Mouse (Mus musculus): Measurements from ENCODE around the gene Ppp1r9a. TPM values are rescaled to one million over a fixed set of nuclear protein-coding genes. Genes with fewer than 3 reads are reported as not detected.

Gene Ppp1r9a
- polyA plus RNA-seq, 1 experiment: 0.13 TPM

DNA sequence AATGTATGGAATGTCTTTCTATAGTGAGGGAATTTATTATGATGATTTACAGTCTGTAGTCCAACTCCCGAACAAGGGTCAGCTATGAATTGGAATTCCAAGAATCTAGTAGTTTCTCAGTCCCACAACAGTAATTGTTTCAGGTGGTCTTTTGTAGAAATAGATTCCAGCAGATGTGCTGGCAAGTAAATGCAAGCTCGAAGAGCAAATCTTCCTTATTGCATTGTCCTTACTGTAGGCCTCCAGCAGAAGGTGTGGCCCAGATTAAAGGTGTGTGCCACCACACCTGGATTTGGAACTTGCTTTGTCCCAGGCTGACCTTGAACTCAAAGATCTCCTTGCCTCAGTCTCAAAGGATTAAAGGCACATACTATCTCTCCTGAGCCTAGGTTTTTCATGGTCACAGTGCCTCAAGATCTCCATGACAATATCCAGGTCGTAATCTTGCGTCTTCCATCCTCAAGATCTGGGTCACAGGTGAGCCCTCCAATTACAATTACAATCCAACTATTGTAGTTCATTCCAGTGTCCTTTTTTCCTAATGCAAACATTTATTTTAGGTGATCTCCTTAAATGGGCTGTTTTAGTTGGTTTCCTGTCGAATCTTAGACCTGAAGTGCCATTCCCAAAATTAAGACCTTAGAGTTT, 130.4 kb downstream of the Ppp1r9a start:
- no peak overlapping the region for H3K4me2 ChIP-seq (ENCODE audit: low read depth)
- no peaks in the 10 kb centered on the region for H3K27me3 ChIP-seq (ENCODE audit: control insufficient read depth, insufficient read depth, insufficient read length)
- no peak overlapping the region for H3K4me3 ChIP-seq
- H3K79me2 ChIP-seq (ENCODE audit: control insufficient read depth, insufficient read depth): no peaks in the 10 kb centered on the region
- no peak for TF ChIP-seq CEBPB (IDR thresholded peaks at IDR 0.05; ENCODE audit: insufficient read depth, poor library complexity, severe bottlenecking)
- no peak for TF ChIP-seq TCF3 (IDR thresholded peaks at IDR 0.05; ENCODE audit: insufficient read length, low read depth)
- no peak for TF ChIP-seq MAX (IDR thresholded peaks at IDR 0.05; ENCODE audit: low read depth)
- TF ChIP-seq SRF (IDR thresholded peaks at IDR 0.05; ENCODE audit: control insufficient read depth, insufficient read length, low read depth): no peak
- TF ChIP-seq E2F4 (IDR thresholded peaks at IDR 0.05; ENCODE audit: insufficient read depth): no peak
- TF ChIP-seq POLR2AphosphoS2 (IDR thresholded peaks at IDR 0.05; ENCODE audit: insufficient read length, low read depth): no peak
- TF ChIP-seq USF1 (IDR thresholded peaks at IDR 0.05; ENCODE audit: low read depth): no peak
- TF ChIP-seq POLR2A (IDR thresholded peaks at IDR 0.05; ENCODE audit: insufficient read length, low read depth): no peak
- no peak overlapping the region for H3ac ChIP-seq (ENCODE audit: control insufficient read depth, insufficient read length)
- H3K36me3 ChIP-seq (ENCODE audit: control insufficient read depth, insufficient read depth): no peaks in the 10 kb centered on the region

DNA sequence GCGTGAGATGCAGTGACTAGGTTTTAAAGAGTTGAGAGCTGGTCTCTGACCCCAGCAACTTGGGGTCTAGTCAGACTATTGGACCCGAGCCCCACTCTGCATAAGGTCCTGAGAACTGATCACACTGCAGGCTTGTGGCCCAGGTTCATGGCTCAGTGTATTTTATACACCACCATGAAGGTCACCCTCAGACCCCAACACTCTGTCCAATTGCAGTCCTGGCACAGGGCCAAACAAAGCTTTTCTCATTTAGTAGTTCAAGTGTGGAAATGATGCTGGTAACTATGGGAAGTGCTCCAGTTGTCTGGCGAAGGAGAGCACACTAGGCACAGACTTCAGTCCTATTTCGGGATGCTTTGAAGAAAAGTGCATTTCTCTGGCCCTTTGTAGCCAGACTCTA, 134.5 kb downstream of the Ppp1r9a start:
- Histone ChIP-seq H3K79me2 (ENCODE audit: control insufficient read depth, insufficient read depth) (no peaks in the 10 kb centered on the region), H3K36me3 (ENCODE audit: control insufficient read depth, insufficient read depth) (no peaks in the 10 kb centered on the region), H3K4me3 (no peak overlapping the region), H3ac (ENCODE audit: control insufficient read depth, insufficient read length) (no peak overlapping the region), H3K27me3 (ENCODE audit: control insufficient read depth, insufficient read depth, insufficient read length) (no peaks in the 10 kb centered on the region), H3K4me2 (ENCODE audit: low read depth) (no peak overlapping the region)
- TF ChIP-seq E2F4 (IDR thresholded peaks at IDR 0.05; ENCODE audit: insufficient read depth) (no peak), POLR2AphosphoS2 (IDR thresholded peaks at IDR 0.05; ENCODE audit: insufficient read length, low read depth) (no peak), TCF3 (IDR thresholded peaks at IDR 0.05; ENCODE audit: insufficient read length, low read depth) (no peak), SRF (IDR thresholded peaks at IDR 0.05; ENCODE audit: control insufficient read depth, insufficient read length, low read depth) (no peak), MYOD1 (IDR thresholded peaks at IDR 0.05; ENCODE audit: control insufficient read depth in 1 of 3, insufficient read length in 2 of 3, low read depth in 2 of 3) (no peak), MYOG (IDR thresholded peaks at IDR 0.05; ENCODE audit: control insufficient read depth in 1 of 3, insufficient read depth in 1 of 3, insufficient read length in 2 of 3, low read depth in 2 of 3) (no peak), TCF12 (IDR thresholded peaks at IDR 0.05; ENCODE audit: insufficient read depth, poor library complexity, severe bottlenecking) (no peak), MAX (IDR thresholded peaks at IDR 0.05; ENCODE audit: low read depth) (no peak), POLR2A (IDR thresholded peaks at IDR 0.05; ENCODE audit: insufficient read length, low read depth) (no peak), USF1 (IDR thresholded peaks at IDR 0.05; ENCODE audit: low read depth) (no peak), REST (IDR thresholded peaks at IDR 0.05; ENCODE audit: insufficient read depth, insufficient read length) (no peak), CEBPB (IDR thresholded peaks at IDR 0.05; ENCODE audit: insufficient read depth, poor library complexity, severe bottlenecking) (no peak)

DNA sequence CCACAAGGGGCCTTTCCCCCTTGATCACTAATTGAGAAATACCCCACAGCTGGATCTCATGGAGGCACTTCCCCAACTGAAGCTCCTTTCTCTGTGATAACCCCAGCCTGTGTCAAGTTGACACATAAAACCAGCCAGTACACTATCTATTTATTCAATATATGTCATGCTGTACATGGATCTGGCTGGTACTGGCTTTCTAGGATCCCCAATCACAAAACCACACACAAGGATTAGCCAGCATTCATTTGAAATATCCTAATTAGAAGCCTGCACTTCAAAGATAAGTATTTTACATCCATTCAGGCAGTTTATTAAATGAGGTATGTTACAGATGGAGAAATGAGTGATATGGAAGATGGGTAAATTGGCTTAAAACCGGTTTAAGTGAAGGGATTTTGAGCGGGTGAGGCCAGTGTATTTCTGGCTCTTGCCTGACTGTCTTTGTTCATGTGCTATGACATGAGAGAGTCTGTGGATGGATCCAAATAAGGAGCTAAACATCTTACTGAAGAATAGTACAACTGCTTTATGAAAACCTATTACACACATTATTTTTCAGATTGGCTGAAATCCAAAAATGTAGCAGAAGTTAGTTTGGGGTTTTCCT, 135.5 kb downstream of the Ppp1r9a start:
- Histone ChIP-seq H3K36me3 (ENCODE audit: control insufficient read depth, insufficient read depth) (no peaks in the 10 kb centered on the region), H3K4me2 (ENCODE audit: low read depth) (no peak overlapping the region), H3ac (ENCODE audit: control insufficient read depth, insufficient read length) (no peak overlapping the region), H3K79me2 (ENCODE audit: control insufficient read depth, insufficient read depth) (no peaks in the 10 kb centered on the region), H3K27me3 (ENCODE audit: control insufficient read depth, insufficient read depth, insufficient read length) (no peaks in the 10 kb centered on the region), H3K4me3 (no peak overlapping the region)
- TF ChIP-seq TCF3 (IDR thresholded peaks at IDR 0.05; ENCODE audit: insufficient read length, low read depth) (no peak), REST (IDR thresholded peaks at IDR 0.05; ENCODE audit: insufficient read depth, insufficient read length) (no peak), TCF12 (IDR thresholded peaks at IDR 0.05; ENCODE audit: insufficient read depth, poor library complexity, severe bottlenecking) (no peak), MYOG (IDR thresholded peaks at IDR 0.05; ENCODE audit: control insufficient read depth in 1 of 3, insufficient read depth in 1 of 3, insufficient read length in 2 of 3, low read depth in 2 of 3) (no peak), E2F4 (IDR thresholded peaks at IDR 0.05; ENCODE audit: insufficient read depth) (no peak), MAX (IDR thresholded peaks at IDR 0.05; ENCODE audit: low read depth) (no peak)

DNA sequence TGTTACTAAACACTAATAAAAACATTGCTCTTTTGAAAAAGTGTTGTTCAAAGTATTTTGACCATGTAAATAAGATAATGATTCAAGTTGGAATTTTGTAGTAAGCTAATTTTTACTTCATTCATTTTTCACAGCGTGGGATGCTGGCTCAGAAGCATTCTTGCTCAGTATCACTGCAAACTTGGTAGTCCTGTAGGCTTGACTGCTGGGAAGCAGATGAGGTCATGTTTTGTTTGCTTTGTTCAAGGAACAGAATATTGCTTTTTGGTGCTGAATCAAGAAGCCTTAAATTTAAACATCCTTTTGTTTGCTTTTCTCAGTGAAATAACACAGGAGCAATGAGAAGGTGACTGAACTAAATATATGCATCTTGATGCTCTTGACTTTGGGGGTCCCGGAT, 136.6 kb downstream of the Ppp1r9a start:
- Histone ChIP-seq H3K79me2 (ENCODE audit: control insufficient read depth, insufficient read depth) (no peaks in the 10 kb centered on the region), H3K36me3 (ENCODE audit: control insufficient read depth, insufficient read depth) (no peaks in the 10 kb centered on the region), H3K27me3 (ENCODE audit: control insufficient read depth, insufficient read depth, insufficient read length) (no peaks in the 10 kb centered on the region), H3ac (ENCODE audit: control insufficient read depth, insufficient read length) (no peak overlapping the region), H3K4me2 (ENCODE audit: low read depth) (no peak overlapping the region), H3K4me3 (no peak overlapping the region)
- TF ChIP-seq MYOD1 (IDR thresholded peaks at IDR 0.05; ENCODE audit: control insufficient read depth in 1 of 3, insufficient read length in 2 of 3, low read depth in 2 of 3) (no peak), MYOG (IDR thresholded peaks at IDR 0.05; ENCODE audit: control insufficient read depth in 1 of 3, insufficient read depth in 1 of 3, insufficient read length in 2 of 3, low read depth in 2 of 3) (no peak), CEBPB (IDR thresholded peaks at IDR 0.05; ENCODE audit: insufficient read depth, poor library complexity, severe bottlenecking) (no peak), POLR2A (IDR thresholded peaks at IDR 0.05; ENCODE audit: insufficient read length, low read depth) (no peak), E2F4 (IDR thresholded peaks at IDR 0.05; ENCODE audit: insufficient read depth) (no peak), TCF3 (IDR thresholded peaks at IDR 0.05; ENCODE audit: insufficient read length, low read depth) (no peak), USF1 (IDR thresholded peaks at IDR 0.05; ENCODE audit: low read depth) (no peak), MAX (IDR thresholded peaks at IDR 0.05; ENCODE audit: low read depth) (no peak), REST (IDR thresholded peaks at IDR 0.05; ENCODE audit: insufficient read depth, insufficient read length) (no peak), TCF12 (IDR thresholded peaks at IDR 0.05; ENCODE audit: insufficient read depth, poor library complexity, severe bottlenecking) (no peak), POLR2AphosphoS2 (IDR thresholded peaks at IDR 0.05; ENCODE audit: insufficient read length, low read depth) (no peak), SRF (IDR thresholded peaks at IDR 0.05; ENCODE audit: control insufficient read depth, insufficient read length, low read depth) (no peak)

Measured in myocyte (in vitro differentiated cells).